Mouse (Mus musculus) urinary bladder, postnatal 14 days (tissue): ENCODE measurements at regions not wholly inside any gene's neighbourhood (a gene's known extent, or its start where the extent isn't known, plus 50 kb on each side); places are given as distances from the start of the nearest gene placed in this dataset.

Experiments
- DNase-seq: peaks from one replicate; pipeline ENCODE4 v3.0.0; 2021; ENCODE audit warnings: low spot score

DNA sequence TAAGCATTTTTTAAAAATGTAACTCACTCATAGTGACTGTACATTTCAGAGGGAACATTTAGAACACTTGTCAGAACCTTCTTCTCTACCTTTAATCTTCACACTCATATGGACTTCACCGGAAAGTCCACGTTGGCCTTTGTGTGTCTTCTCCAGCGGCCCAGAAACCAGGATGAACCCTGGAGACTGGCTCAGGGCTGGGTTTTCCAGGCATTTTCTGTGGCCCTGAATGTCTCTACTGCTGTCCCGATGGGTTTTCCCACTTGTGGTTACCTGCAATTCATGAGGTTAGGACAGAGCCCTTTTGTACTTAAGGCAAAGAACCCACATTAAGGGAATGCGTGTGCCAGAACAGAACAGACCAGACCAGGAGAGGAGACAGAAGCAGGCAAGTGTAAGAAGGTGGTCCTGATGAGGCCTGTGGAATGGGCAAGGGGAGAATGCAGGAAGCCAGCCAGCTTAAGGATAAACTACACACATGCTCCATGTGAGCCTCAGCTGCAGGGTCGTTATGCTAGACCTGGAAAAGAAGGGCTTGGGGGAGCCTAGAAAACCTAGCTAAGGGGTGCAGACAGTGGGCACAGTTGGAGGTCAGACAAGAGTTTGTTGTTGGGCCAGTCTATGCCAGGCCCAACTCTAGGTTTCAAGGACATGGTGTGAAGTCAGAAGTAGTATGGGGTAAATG lies 94.8 kb downstream of the Snx19 start:
- no peak for DNase-seq

DNA sequence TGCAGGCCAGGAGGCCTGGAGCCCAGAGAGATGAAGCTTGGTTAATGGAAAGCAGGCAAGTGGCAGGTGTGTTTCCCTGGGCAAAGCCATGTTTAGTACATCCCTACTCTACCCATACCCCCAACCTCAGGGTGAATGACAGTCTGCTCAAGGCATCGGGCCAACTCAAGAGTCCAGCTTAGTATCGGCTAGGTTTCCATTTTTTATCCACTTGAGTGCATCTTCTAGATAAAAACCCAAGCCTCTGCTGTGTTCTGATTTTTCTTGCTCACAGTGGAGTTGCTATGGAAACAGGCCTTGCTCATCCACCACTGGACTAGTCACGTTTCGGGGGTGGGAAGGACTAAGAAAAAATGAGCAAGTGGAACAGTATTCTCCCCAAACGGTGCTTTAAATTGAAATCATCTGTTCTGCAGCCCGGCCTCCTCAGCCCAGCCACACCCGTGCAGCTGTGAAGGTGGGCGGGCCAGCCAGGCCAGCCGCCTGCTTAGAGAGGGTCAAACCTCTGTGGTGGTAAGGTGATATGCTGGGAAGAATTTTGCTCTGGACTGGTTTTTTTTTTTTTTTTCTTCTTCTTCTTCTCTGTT lies 94.0 kb downstream of the Snx19 start:
- DNase-seq = no peak

DNA sequence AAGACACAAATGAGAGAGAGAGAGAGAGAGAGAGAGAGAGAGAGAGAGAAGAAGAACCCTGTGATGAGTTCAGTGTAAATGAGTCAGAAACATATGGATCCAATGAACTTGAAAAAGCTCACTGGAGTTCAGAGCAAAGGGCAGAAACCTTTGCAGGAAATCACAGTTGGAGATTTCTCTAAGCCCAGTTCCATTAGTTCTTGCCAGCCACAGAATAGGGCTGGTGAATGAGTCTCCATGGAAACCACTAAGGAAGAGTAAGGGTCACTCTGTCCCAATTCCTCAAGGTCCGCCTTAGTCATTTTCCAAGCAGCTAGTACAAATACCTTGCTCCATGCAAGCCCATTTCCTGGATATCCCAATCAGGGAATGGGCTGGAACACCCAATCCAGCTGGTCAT lies 93.2 kb downstream of the Snx19 start:
- no peak for DNase-seq

DNA sequence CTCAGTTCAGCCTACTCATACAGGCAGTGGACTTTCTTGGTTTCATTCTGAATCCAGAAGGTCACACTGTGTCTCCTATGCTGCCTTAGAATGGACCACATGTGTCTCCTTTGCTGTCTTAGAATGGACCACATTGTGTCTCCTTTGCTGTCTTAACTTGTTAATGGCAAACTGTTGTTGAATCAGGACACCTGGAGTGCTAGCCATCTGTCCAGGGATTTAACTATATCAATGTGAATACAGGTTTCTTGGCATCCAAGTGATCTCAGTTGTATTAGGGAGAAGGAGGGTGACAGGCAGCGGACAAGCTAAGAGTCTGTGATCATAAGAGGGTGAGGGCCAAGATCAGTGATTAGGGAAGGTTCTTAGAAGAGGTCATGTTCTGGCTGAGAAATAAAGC lies 92.3 kb downstream of the Snx19 start:
- no peak for DNase-seq
